Mouse (Mus musculus) hindbrain, embryonic 11.5 days (tissue): ENCODE data around the gene Rab37. TPM values are rescaled to one million over a fixed set of nuclear protein-coding genes. Genes with fewer than 3 reads are reported as not detected.

Source experiments
- ATAC-seq: fragments of 200-750 bp; cut with Nextera tagmentation; 2 replicates; pipeline ENCODE4 v1.8.0; 2017; ENCODE audit warnings: mild to moderate bottlenecking, moderate TSS enrichment, moderate library complexity; ENCODE audit not compliant: low FRiP score
- DNase-seq: peaks from one replicate; pipeline ENCODE4 v3.0.0-alpha.2; 2015; ENCODE audit warnings: low spot score
- H3K27ac ChIP-seq: fragments of 300-500 bp; sonication (generic); 2 replicates; pipeline ENCODE4 v1.5.1; 2014; ENCODE audit warnings: mild to moderate bottlenecking, low read depth, low read length
- H3K27me3 ChIP-seq: fragments of 300-500 bp; sonication (generic); 2 replicates; pipeline ENCODE4 v1.6.1; 2014; ENCODE audit warnings: mild to moderate bottlenecking, low read length, moderate library complexity, mixed read lengths; ENCODE audit not compliant: control insufficient read depth, insufficient read depth
- H3K36me3 ChIP-seq: fragments of 300-500 bp; sonication (generic); 2 replicates; pipeline ENCODE4 v1.6.1; 2014; ENCODE audit warnings: mild to moderate bottlenecking, low read length, moderate library complexity, mixed read lengths; ENCODE audit not compliant: control insufficient read depth, insufficient read depth
- H3K4me1 ChIP-seq: fragments of 300-500 bp; sonication (generic); replicated peaks from 2 replicates; pipeline ENCODE4 v1.6.1; 2014; ENCODE audit warnings: low read length, mixed read lengths; ENCODE audit not compliant: control insufficient read depth, insufficient read depth
- H3K4me2 ChIP-seq: fragments of 300-500 bp; sonication (generic); replicated peaks from 2 replicates; pipeline ENCODE4 v1.6.1; 2014; ENCODE audit warnings: mild to moderate bottlenecking, low read depth, low read length
- H3K4me3 ChIP-seq: fragments of 300-500 bp; sonication (generic); 2 replicates; pipeline ENCODE4 v1.5.1; 2014; ENCODE audit warnings: low read depth, low read length
- H3K9ac ChIP-seq: fragments of 300-500 bp; sonication (generic); 2 replicates; pipeline ENCODE4 v1.6.1; 2014; ENCODE audit warnings: low read depth, low read length
- H3K9me3 ChIP-seq: fragments of 300-500 bp; sonication (generic); 2 replicates; pipeline ENCODE4 v1.6.1; 2016; ENCODE audit warnings: low read length; ENCODE audit not compliant: control insufficient read depth
- WGBS: fragments of 180-500 bp; shearing (Covaris S2); extraction: QIAGEN DNeasy Blood & Tissue Kit; methylation state at CpG from one replicate; pipeline ENCODE4 v1.1.7; 2014; 5-methylcytosine and 5-hydroxymethylcytosine counted together
- polyA plus RNA-seq: library from polyadenylated mRNA; unstranded; fragments of >200 nt; fragmentation: Nextera tagmentation; extraction: Ambion mirVana; gene quantifications from 2 replicates; pipeline ENCODE4 v1.2.1, GENCODE M21; 2014

The Rab37 gene
- polyA plus RNA-seq, 1 experiment from 2014 or later, result 0.42 TPM

DNA sequence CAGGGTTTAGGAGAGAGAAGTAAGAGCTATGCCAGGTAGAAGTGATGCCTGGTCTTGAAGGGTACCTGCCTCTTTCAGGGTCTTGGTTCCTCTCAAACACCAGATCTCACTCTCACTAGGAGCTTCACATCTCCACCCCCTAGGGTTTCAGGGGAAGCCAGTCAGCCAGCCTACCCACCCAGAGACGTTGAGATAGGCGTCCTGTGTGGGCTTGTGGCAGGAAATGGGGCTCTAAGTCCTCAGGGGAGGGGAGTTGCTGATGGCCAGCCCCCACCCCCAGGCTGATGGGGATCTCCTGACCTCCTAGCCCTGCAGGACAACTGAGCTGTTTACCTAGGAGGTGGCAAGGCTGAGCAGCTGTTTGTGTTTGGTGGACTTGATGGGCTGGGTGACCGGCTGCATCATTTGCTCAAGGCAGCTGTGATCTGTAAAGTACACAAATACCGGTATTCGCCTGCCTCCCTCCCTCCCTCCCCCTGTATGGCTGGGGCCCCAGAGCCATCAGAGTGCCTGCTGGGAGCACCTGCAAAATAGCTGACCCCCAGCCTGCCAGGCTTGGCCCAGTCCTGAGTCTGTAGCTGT lies 63.9 kb downstream of the Rab37 start:
- H3K27ac ChIP-seq, result no peak overlapping the region

DNA sequence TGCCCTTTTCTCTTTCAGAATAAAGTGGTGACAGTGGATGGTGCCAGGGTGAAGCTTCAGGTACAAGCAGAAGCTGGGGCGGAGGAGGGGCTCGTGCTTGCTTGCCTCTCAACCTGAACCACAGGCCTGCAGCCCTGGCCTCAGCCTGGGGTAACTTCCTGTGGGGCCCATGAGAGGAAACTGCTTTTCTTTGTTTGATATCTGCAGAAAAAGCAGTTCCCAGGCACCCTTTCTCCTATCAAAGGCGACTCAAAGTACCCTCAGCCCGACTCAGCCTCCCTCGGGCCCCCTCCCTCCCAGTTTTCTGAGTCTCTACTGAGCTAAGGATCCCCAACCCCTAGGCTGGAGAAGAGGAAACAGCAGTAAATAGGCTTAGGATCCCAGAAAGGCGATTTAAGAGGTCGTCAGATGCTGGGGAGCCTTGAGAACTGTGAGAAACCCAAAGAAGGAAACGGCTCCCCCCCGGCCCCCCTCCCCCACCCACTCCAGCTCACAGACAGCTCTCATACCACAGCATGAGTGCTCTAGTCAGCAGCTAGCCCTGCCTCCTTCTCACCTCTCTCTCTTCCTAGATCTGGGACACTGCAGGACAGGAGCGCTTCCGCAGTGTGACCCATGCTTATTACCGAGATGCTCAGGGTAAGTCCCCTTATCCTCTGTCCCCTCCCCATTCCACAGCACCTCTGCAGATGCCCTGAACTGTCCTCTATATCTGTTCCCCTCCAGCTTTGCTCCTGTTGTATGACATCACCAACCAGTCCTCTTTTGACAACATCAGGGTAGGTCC lies 66.9 kb downstream of the Rab37 start:
- H3K9ac ChIP-seq, result no peak overlapping the region
- DNase-seq (no peak), ATAC-seq (no peak)
- H3K9me3 ChIP-seq, result no peaks in the 10 kb centered on the region
- no peak overlapping the region for H3K27ac ChIP-seq
- WGBS, result 41% methylated on average over 12 of the region's 12 CpGs
- H3K36me3 ChIP-seq, result no peaks in the 10 kb centered on the region
- H3K27me3 ChIP-seq, result peaks cover 29% of the 10 kb centered on the region
- 0 out of 2 replicates have a peak, but pooled peaks cover 4% of the 10 kb centered on the region for H3K4me1 ChIP-seq
- no peak overlapping the region for H3K4me2 ChIP-seq
- H3K4me3 ChIP-seq, result no peak overlapping the region

More for the DNA sequence above, 63.9 kb downstream of the Rab37 start:
- no peaks in the 10 kb centered on the region for H3K4me1 ChIP-seq
- H3K4me3 ChIP-seq, result no peak overlapping the region
- peaks cover 22% of the 10 kb centered on the region for H3K27me3 ChIP-seq
- no peak overlapping the region for H3K9ac ChIP-seq
- no peaks in the 10 kb centered on the region for H3K36me3 ChIP-seq
- no peak for ATAC-seq
- H3K9me3 ChIP-seq, result no peaks in the 10 kb centered on the region
- WGBS, result 21% methylated on average over 5 of the region's 5 CpGs
- H3K4me2 ChIP-seq, result no peak overlapping the region
- DNase-seq, result no peak

DNA sequence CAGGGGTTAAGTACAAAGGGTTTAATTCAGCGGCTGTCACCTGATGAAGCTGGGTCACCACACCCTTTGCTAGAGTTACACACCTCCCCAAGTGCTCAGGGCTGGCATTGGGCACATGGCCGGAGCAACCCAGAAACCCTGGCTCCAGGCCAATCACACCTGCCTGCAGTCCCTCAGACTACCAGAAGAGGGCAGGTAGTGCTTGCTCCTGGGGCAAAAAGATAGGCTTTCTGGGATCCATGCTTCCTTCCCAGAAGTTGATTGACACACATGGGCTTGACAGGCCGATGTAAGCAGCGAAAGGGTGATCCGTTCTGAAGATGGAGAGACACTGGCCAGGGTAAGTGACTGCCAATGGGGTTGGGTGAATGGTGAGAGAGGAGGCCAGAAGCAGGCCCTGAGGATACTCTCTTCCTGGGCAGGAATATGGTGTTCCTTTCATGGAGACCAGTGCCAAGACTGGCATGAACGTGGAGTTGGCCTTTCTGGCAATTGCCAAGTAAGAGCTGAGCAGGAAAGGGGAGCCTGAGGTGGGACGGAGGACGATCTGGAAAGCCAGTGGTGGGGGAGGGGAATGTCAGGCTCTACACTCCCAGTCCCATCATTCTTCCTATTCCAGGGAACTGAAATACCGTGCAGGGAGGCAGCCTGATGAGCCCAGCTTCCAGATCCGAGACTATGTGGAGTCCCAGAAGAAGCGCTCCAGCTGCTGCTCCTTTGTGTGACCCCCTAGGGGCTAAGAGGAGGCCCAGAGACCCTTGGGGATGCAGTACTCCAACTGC lies 69.0 kb downstream of the Rab37 start:
- Histone ChIP-seq H3K9me3 (no peaks in the 10 kb centered on the region), H3K4me2 (no peak overlapping the region), H3K9ac (no peak overlapping the region), H3K4me3 (no peak overlapping the region), H3K27ac (no peak overlapping the region), H3K4me1 (peaks cover 13% of the 10 kb centered on the region), H3K36me3 (no peaks in the 10 kb centered on the region), H3K27me3 (peaks cover 26% of the 10 kb centered on the region)
- WGBS, result 47% methylated on average over 11 of the region's 11 CpGs
- peak; percentile 67 for DNase-seq
- no peak for ATAC-seq

DNA sequence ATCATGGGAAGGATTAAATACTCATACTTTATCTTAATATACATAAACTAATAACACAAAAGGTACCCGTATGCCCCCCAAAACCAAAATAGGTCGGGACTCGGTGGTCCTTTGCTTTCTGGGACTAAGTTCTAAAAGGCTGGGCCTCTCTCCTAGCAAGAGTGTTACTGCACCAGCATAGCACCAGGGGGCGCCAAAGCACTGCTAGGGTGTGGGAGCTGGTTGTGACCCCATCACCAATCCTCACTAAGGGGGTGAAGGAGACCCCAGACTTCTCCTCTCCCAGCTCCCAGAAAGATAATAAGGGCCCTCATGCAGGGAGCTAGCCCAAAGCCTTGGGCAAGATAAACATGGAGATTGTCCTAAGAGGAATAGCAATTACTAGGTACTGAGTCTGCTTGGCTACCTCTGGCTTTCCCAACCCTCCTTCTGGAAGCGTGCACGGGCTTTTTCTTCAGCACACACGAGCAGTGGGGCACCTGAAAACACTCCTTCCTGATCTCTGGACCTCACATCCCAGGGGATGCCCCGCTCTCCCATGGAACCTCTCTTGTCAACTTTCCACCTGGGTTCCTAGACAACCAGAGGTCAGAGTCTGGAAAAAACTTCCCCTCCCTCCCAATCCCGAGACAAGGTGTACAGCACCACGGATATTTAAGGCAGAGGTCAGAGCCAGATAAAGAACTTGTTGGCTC lies 69.8 kb downstream of the Rab37 start:
- peaks cover 24% of the 10 kb centered on the region for H3K27me3 ChIP-seq
- 34% methylated on average over 10 of the region's 10 CpGs for WGBS
- H3K4me3 ChIP-seq, result no peak overlapping the region
- H3K27ac ChIP-seq, result no peak overlapping the region
- H3K4me2 ChIP-seq, result no peak overlapping the region
- H3K9me3 ChIP-seq, result no peaks in the 10 kb centered on the region
- H3K9ac ChIP-seq, result no peak overlapping the region
- peaks cover 13% of the 10 kb centered on the region for H3K4me1 ChIP-seq
- peak; percentile 85 for DNase-seq
- no peak for ATAC-seq
- H3K36me3 ChIP-seq, result no peaks in the 10 kb centered on the region

DNA sequence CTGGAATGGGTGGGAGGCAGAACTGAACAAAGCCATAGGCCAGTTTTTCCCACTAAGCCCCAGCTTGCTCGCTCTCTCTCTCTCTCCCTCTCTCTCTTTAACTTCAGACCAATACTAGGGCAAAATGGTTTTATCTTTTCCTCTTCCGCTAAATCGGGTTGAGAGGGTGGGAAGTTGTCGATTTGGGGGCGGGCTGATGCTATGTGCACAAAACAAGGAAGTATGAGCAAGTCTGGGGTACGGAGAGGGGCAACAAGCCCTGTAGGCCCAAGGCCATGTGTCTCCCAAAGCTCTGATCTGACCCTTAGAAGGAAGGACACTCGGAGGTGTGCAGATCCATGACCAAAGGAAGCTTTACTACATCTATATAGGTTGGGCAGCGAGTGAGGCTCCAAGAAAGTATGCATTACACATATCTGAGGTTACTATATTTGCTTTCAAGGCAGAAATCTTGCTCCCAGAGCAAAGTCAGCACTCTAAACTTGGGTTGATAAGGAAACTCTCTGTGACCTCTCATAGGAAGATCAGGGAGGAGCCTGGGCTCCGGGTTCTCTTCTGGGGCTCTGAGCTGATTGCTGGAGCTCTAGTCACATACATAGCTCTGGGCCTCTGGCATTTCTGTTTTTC lies 70.5 kb downstream of the Rab37 start:
- Histone ChIP-seq H3K27ac (no peak overlapping the region), H3K9me3 (no peaks in the 10 kb centered on the region), H3K4me3 (no peak overlapping the region), H3K36me3 (no peaks in the 10 kb centered on the region), H3K4me2 (no peak overlapping the region), H3K9ac (no peak overlapping the region), H3K27me3 (peaks cover 24% of the 10 kb centered on the region), H3K4me1 (peaks cover 13% of the 10 kb centered on the region)
- DNase-seq (no peak), ATAC-seq (no peak)
- WGBS, result 62% methylated on average over 9 of the region's 9 CpGs

DNA sequence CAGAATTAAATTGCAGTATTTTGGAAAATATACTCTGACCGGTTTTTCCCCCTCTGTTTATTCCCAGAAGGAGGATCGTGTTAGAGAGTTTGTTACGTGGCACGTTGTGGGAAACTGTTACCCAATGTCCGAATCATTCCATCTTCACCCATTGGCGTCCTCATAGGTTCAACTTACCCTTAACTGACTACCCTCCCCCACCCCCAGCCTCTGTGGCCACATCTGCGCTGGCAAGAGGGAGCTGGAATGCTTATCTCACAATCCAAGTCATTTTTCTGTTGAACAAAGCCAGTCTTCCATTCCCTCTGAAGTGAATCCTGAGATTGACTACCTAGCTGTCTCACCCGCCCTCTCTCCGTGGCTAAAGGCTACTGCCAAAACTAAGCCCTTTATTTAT lies 71.0 kb downstream of the Rab37 start:
- ATAC-seq (no peak), DNase-seq (no peak)
- H3K4me1 ChIP-seq, result peaks cover 13% of the 10 kb centered on the region
- no peak overlapping the region for H3K4me3 ChIP-seq
- no peak overlapping the region for H3K27ac ChIP-seq
- peak overlapping the region; percentile 90; the same call in 1 of the 2 replicates for H3K4me2 ChIP-seq
- no peaks in the 10 kb centered on the region for H3K9me3 ChIP-seq
- H3K9ac ChIP-seq, result no peak overlapping the region
- 21% methylated on average over 9 of the region's 9 CpGs for WGBS
- peaks cover 24% of the 10 kb centered on the region for H3K27me3 ChIP-seq
- no peaks in the 10 kb centered on the region for H3K36me3 ChIP-seq

DNA sequence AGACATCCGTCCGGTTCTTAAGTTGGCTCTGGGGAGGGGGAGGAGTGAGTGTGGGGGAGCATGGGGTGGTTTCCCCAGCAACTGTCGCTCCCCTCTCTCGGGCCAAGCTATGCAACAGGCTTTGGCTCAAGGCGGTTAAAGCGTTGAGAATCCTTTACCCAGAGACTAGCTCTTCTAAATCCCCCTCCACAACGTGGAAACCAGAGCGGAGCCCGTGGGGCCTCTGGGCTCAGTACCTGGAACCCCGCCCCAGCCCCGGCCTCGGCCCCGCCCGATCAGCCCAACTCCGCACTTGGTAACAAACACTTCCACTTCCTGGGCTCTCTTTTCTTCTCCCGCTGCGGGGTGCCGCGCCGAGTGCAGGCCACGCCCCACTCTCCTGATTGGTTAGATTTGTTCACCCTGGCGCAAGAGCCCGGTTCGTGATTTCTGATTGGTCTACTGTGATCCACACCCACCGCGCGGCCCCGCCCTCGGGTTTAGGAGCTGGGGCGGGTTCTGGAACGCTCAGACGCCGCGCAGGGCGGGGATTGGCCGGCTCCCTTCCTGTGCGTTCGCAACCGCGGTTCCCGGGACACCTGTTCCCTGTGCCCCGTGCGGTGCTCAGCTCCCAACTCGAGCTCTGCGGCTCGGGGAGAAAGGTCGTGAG lies 71.7 kb downstream of the Rab37 start, which contains the start of gene Slc9a3r1:
Gene Slc9a3r1 (plus strand): TSS at position 510 of the 649 bp plus-strand sequence.
- peaks cover 13% of the 10 kb centered on the region for H3K4me1 ChIP-seq
- no peaks in the 10 kb centered on the region for H3K36me3 ChIP-seq
- peak within 1 kb of the TSS; percentile 59 for H3K4me3 ChIP-seq
- DNase-seq, result peak; percentile 98
- ATAC-seq, result peak; percentile 97
- peaks cover 24% of the 10 kb centered on the region for H3K27me3 ChIP-seq
- H3K27ac ChIP-seq, result 0 out of 2 replicates have a peak within 1 kb of the TSS, but pooled peaks have one; percentile 7
- no peaks in the 10 kb centered on the region for H3K9me3 ChIP-seq
- under 1% methylated on average over 47 of the region's 47 CpGs for WGBS
- H3K9ac ChIP-seq, result peak within 1 kb of the TSS; percentile 46
- H3K4me2 ChIP-seq, result peak within 1 kb of the TSS; percentile 90
